Mouse (Mus musculus) CD8-positive naive resting alpha-beta T cell, adult 2 months (primary cell): ENCODE data around the gene Scamp3.
"Not testable (repeated sequence)": the region's sequence is repeated elsewhere in the genome, so short reads cannot be mapped to it uniquely, and the experiment has no call there.

Experiments used
- DNase-seq, 2 experiments: peaks; one replicate each; pipeline ENCODE4 v3.0.0; 2022; ENCODE audit warnings: low read depth in 2 of 2, low spot score in 2 of 2

Gene Scamp3

DNA sequence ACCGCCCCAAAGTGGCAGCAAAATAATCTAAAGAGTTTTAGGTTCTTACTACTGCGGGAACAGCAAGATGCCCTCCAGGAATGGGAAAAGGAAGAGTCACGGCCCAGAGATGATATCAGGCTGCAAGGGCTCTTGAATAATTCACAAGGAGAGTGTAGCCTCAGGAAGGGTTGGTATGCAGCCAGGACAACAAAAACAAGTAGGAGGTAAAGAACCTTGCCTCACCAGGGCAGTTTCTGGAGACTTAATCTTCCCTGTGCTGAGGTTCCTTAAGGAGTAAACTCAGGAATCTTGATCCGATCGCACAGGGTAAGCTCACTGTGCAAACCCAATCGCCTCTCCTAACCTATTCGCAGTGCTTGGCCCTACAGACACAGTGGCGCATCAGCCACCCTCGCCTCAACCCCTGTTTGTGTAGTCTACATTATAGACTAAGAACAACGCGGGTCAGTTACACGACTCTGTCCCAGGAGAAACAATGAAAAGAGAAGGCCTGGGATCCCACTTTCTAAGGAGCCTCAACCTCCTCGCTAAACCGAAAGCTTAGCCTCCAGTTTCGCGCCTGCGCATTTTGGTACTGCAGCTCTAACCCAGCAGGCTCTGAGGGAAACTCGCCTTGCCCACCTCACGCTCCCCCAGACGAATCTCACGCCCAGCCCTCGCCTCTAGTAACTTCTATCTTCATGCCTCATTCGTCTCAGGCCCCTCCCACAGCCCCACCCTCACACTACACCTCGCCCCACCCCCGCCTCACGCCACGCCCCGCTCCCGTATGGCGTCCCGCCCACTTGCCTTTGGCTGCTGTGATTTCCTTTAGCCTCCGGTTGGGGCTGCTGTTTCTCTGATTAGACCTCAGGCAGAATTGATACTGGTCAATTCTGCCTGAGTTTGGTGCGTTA lies 19.0 kb downstream of the Scamp3 start:
- DNase-seq: peak; percentile 86

DNA sequence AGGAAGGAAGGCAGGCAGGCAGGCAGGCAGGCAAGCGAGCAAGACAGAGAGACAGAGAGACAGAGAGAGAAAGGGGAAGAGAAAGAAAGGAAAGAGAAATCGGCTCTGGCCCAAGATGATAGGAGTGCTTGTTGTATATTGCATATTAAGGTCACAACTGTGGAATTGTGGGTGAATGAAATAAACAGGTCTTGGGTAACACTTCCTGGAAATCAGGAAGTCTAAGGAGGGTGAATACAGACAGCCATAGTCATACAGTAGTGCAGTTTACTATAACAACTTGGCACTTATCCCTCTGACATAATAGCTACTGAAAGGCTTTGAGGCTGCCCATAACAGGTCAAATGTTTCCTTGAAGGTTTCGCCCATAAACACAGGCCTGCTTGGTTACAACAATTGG lies 22.6 kb downstream of the Scamp3 start:
- no peak for DNase-seq

DNA sequence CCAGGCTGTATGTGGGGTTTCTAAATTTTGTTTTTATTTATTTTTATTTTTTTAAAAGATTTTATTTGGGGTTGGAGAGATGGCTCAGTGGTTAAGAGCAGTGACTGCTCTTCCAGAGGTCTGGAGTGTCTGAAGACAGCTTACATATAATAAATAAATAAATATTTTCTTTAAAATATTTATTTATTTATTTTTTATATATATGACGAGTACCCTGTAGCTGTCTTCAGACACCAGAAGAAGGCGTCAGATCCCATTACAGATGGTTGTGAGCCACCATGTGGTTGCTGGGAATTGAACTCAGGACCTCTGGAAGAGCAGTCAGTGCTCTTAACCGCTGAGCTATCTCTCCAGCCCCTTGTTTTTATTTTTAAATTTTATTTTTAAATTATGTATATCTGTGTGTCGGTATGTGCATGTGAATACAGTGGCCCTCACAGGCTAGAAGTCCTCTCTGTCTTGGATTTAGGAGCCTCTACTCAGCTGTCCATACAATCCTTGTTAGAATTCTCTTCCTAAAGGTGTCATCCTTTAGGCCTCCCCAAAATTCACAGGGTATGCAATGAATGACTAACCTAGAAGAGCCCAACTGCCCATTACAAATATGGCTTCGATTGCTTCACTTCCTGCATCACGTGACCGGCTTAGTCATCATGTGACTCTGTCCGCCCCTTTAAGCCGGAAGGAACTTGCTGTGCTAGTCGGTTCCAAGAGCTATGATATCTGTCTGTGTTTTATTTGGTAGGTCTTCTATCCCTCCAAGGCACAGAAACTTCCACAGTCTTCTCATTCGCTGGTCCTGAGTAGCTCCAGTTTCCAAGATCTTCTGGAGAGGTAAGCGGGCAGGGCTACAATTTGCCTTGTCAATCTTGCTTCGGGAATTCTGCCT lies 25.2 kb downstream of the Scamp3 start, which contains the start of gene Gba:
Gba (plus strand) TSS at position 676 of the 889 bp plus-strand sequence.
- peak; percentile 71 to 82 for DNase-seq

DNA sequence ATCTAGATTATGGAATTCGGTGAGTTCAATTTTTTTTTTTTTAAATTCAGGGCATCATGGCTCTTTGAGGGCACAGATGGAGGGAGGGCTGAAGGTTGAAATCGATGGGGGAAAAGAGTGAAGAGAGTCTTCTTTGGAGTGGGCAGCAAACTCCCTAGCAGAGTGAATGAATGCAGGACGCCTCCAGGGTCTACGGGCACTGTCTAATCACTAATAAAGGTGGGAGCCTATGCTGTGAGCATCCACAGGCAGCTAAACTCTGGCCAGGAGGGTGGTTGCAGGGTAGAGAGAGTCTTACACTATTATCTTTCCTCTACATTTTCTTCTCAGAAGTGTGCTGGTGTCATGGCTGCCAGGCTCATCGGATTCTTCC lies 25.9 kb downstream of the Scamp3 start:
- DNase-seq: no peak

DNA sequence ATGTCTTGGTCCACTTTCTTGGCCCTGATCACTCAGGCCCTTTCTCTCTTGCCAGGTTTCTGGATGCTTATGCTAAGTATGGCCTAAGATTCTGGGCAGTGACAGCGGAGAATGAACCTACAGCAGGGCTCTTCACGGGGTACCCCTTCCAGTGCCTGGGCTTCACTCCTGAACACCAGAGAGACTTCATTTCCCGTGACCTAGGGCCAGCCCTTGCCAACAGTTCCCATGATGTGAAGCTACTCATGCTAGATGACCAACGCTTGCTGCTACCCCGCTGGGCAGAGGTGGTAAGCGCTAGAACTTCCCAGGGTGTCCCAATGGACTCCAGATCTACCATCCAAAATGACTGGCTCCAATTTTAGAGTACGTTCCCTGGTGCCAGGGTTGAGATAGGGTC lies 28.8 kb downstream of the Scamp3 start:
- DNase-seq: no peak

DNA sequence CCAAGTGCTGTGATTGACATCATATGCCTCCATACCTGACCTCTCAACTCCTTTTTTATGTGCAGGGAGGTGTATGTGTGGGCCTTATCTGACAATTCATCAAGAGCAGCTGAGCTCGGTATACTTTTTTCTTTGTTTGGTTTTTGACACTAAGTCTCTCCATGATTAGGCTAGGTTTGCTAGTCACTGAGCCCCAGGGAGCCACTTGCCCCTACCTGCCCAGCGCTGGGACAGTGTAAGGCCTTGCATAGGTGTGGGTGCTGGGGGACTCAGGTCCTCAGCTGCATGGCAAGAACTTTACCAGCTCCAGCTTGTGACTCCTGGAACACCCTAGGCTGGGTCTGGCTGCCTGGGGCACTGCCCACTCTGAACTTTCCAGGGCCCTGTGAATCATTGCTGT lies 29.4 kb downstream of the Scamp3 start:
- DNase-seq: no peak

DNA sequence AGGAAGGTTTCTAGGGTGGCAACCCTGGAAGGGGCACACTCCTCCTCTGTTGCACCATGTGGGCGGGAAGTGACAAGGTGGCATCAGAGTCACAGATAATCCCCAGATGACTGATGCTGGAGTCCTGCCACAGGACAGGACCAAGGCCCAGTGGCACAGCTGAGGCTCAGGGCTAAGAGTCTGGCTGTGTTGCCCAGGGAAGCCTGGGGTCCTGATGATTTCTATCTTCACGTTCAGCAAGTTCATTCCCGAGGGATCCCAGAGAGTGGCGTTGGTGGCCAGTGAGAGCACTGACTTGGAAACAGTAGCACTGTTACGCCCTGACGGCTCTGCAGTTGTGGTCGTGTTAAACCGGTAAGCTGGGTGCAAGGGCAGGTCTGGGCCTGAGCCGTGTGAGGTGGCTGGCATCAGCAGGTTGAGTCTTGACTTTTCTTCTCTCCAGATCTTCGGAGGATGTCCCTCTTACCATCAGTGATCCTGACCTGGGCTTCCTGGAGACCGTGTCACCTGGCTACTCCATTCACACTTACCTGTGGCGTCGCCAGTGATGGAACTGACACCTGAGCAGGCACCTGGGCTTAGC lies 30.9 kb downstream of the Scamp3 start:
- no peak for DNase-seq

DNA sequence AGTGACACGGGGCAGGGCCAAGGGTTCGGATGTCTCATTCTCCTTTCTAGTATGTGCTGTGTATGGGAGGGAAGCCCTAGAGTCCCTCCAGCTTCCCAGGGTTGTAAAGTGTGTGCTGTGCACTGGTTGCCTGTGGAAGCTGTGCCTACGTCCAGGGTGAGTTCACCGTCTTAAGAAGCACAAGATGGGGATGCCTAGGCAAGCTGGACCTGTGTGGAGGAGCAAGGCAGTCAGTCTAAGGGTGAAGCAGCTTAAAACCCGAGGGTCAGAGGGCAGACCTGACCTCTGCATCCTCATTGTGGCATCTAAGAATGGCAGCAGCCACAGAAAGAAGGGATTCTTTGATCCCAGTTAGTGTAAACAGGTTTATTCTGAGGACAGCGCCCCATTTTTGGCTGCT lies 31.5 kb downstream of the Scamp3 start:
- DNase-seq: no peak

DNA sequence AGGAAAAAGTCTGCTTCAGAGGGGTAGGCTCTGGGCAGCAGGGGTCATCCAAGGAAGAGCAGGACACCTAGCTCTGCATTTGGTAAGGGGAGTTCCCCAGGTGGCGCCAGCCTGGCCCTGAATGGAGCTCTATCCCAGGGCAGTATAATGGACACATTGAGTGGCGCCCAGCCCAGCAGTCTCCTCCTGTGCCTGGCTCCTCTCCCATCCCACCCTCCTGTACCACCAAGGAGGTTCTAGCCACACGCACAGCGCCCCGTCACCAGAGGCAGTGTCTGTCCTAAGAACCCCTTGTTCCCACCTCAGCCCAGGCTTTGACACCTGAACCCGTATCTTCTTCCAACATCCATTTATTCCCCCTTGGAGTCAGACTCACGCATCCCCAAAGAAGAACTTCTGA lies 32.5 kb downstream of the Scamp3 start:
- DNase-seq: no peak

DNA sequence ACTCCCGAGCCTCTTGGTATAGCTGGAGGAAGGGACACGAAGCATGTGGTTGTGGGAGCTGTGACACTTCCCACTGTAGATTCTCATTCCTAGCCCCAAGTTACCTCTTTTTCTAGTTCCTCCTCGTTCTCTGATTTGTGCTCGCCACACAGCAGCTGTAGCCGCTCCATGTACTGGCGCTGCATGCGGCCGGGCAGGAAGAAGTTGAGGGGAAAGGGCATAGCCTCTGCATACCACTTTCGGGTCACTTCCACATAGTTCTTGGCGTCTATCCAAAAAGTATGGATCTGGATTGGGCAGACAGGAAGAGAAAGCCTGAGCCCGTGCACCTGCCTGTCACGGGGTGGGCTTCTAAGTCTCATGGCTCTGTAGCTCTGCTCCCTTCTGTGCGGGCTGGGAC lies 32.9 kb downstream of the Scamp3 start:
- DNase-seq: no peak

DNA sequence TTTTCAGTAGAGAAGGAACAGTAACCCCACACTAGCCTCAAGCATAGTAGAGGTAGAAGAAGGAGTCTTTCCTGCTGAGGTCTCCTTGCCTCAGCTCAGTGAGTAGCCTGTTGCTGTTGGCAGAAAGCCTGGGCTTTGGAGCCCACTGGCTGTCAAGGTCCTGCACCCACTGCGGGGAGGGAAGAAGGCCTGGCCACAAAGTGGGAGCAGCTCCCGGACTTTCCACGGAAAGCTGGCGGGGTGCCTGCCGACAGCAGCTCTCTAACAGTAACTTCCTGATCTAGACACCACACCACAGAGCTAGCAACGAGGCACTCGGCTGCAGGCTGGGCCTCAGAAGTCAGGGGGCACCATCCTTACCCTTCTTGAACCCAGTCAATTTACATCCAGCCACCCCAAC lies 33.5 kb downstream of the Scamp3 start:
- DNase-seq: no peak

DNA sequence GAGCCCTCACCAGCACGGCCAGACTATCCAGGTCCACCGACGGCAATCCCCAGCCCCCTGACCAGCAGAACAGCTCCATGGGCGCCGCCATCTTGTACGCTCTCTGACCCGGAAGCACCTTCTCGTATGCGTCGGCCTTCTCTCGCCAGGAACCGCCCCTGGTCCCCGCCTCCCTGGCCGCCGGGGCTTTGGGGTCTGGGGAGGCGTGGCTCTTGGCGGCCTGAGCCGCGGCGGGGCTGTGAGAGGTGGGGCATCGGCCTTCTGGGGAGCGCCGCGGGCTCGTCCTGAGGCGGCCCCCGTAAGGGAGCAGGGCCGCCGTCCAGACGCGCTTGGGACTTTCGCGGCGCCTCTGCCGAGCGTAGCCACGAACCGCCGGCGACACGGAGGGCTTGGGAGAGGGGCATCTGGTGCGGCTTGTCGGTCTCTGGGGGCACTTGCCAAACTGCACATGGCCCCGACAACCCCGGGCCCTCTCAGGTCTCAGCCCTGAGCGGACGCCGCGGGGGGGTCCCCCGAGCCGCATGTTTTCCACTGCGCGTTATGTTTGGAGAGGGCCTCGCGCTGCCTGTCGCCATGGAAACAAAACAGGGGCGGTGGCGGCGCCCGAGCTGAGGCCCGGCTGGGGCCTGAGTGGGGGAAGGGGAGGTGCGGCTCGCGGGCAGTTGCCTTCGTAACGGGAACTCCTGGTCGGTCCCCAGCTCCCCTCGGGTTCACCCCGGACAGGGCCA lies 36.7 kb downstream of the Scamp3 start:
- DNase-seq: peak; percentile 80 to 83

DNA sequence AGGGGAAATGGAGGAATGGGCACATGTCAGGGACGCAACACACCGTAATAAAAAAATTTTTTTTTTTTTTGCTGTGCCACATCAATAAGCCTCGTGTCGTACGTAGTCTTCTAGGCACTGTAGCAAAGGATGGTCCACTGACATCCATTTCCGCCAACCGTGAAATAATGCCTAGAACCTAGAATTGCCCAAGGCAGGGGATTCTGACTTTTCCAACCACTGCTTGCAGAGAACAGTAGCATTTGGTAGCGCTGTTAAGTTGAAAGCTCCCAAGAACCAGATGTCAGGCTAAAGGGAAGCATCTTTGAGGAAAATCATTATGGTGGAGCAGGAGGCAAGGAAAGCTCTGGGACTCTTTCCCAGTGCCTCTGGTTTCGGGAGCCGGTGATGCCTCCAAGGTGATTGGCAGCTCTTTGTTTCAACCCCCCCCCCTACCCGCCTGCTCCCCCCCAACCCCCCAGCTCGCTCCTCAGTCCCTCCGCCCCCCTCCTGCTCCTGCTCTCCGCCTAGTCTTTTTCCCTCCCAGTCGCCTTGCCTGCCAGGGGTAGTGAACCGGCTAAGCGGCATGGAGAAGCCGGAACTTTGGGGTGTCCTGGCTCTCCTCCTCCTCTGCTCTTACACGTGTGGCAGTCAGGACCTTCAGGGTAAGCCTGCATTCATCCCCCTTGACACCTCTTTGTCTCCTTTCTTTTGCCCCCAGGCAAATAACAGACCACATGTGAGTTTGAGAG lies 37.6 kb downstream of the Scamp3 start, which contains the start of gene Thbs3:
Thbs3 (plus strand) TSS at position 500 of the 731 bp plus-strand sequence.
- DNase-seq: peak in 1 of 2 experiments; percentile 13

DNA sequence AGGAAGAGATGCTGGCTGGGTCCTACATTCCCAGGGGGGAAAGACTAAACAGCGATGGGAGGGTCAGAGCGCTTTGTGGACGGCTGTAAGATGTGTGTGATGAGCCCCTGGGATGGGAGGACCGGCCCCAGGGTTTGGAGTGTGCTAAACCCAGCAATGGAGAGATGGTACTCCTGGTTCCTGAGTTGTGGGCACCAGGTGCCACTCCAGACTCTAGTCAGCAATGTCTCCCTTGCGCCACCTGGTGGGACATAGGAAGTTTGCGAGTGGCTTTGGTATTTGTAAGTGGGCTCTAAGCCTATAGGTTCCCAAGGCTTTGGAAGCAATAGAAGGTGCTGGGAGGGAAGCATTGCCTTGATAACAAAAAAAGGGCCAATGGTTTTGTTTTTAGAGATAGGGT lies 38.6 kb downstream of the Scamp3 start:
- DNase-seq: peak; percentile 78 to 87

DNA sequence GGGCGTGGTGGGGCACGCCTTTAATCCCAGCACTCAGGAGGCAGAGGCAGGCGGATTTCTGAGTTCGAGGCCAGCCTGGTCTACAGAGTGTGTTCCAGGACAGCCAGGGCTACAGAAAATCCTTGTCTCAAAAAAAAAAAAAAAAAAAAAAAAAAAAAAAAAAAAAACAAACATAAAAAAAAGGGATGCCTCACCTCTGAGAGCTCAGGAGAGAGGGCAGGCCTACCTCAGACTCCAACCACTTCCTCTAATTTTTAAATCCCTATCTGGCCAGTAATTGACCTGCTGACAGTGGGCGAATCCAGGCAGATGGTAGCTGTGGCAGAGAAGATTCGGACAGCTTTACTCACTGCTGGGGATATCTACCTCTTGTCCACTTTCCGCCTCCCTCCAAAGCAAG lies 39.1 kb downstream of the Scamp3 start:
- DNase-seq: not testable (repeated sequence)

DNA sequence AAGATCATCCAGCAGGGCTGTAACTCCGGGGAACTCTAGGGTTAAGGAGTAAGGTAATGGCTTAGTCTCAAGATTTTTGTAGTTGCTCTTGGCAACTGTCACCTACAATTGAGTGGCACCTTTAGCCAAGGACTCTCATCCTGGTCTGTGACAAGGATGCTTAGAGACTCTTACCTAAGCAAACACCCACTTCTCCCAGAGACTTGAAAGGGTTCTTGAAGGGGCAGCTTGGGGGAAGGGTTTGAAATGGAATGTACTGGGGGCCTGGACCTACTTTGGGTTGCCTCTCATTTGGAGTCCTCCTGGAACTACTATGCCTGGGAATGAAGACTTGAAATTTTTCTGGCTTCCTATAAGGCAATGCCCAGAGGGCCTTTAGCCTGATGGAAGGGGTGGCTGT lies 41.0 kb downstream of the Scamp3 start:
- no peak for DNase-seq

DNA sequence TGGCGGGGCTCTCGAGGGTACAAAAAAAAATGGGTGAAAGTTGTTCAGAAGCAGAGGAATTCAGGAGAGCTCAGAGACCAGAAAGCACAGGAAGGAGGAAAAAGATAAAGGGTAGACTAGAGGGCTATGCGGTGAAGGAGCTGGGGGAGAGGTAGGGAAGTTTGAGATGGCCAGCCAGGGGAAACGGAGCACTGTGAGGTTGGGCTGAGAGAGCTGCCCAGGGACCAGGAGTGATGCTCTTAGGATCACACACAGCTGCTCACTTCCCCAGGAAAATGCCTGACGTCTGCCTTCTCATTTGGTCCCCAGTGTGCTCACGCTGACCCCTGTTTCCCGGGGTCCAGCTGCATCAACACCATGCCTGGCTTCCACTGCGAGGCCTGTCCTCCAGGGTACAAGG lies 42.3 kb downstream of the Scamp3 start:
- DNase-seq: no peak

DNA sequence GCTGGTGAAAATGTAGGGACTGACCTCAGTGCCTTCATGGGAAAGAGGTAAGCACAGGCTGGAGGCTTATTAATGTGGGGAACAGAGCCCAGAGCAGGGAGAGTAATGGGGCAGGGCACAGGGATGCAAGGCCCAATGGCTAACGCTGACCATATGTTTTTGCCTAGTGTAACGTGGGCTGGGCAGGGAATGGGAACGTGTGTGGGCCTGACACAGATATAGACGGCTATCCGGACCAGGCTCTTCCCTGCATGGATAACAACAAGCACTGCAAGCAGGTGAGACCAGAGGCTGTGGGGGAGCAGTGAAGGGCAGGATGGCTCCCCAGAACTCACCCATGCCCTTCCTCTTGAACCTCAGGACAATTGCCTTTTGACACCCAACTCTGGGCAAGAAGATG lies 43.9 kb downstream of the Scamp3 start:
- no peak for DNase-seq

DNA sequence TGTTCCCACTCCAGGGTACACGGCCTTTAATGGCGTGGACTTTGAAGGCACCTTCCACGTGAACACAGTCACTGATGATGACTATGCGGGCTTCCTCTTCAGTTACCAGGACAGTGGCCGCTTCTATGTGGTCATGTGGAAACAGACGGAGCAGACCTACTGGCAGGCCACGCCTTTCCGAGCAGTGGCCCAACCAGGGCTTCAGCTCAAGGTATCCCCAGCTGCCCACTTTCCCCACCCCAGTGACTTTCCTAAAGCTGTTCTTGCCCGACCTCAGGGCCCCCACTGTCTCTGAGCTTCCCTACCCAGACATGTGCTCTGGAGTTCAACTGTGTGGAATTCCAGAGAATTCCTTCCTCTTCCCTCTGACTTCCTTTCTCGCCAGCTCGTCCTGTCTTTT lies 47.5 kb downstream of the Scamp3 start:
- no peak for DNase-seq

DNA sequence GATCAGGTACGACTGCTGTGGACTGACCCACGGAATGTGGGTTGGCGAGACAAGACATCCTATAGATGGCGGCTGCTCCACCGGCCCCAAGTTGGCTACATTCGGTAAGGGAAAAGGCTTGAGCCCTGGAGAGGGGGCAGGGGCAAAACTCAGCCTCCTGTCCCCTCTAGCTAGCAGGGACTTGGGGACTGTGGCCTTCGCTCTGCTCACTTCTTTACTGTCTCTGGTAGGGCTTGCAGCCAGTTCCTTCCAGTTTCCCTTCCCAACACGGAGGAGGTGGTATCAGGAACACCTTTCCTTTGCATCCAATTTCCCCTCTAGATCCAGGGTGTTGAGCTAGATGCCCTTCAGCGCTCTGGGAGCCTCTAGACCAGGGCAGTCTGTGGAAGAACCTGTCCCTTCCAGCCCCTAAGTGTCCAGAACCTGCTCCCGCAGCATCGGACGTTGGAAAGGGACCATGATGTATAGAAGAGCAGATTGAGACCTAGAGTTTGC lies 48.1 kb downstream of the Scamp3 start:
- DNase-seq: no peak
